Mouse (Mus musculus): ENCODE results near the gene Syngap1.
"Not testable (repeated sequence)": the region's sequence is repeated elsewhere in the genome, so short reads cannot be mapped to it uniquely, and the experiment has no call there.

The Syngap1 gene

GRCm38 (mm10) chr17:26956895-26957294, 15.8 kb downstream of the Syngap1 start:
- DNase-seq = no peak

- no peak for DNase-seq
These were observed 16.8 kb downstream of the Syngap1 start for GRCm38 (mm10) chr17:26957872-26958271.

- DNase-seq = no peak
These were observed 17.8 kb downstream of the Syngap1 start for GRCm38 (mm10) chr17:26958880-26959279.

- DNase-seq = no peak
These were observed 18.8 kb downstream of the Syngap1 start for GRCm38 (mm10) chr17:26959815-26960214.

GRCm38 (mm10) chr17:26961572-26962240, 20.7 kb downstream of the Syngap1 start:
- no peak for DNase-seq

- DNase-seq = no peak
These were observed 25.9 kb downstream of the Syngap1 start for GRCm38 (mm10) chr17:26966993-26967392.

- no peak for DNase-seq
These were observed 26.4 kb downstream of the Syngap1 start for GRCm38 (mm10) chr17:26967477-26967876.

GRCm38 (mm10) chr17:26968200-26968611, 27.2 kb downstream of the Syngap1 start:
- DNase-seq = no peak

- DNase-seq = no peak
These were observed 28.2 kb downstream of the Syngap1 start for GRCm38 (mm10) chr17:26969257-26969656.

- DNase-seq = no peak
These were observed 29.2 kb downstream of the Syngap1 start for GRCm38 (mm10) chr17:26970221-26970620.

- DNase-seq = no peak
These were observed 30.3 kb downstream of the Syngap1 start for GRCm38 (mm10) chr17:26971247-26971905.

GRCm38 (mm10) chr17:26972107-26972506, 31.1 kb downstream of the Syngap1 start:
- DNase-seq = no peak

GRCm38 (mm10) chr17:26972703-26973574, 31.9 kb downstream of the Syngap1 start, which contains the start of gene Zbtb9:
Gene Zbtb9 (plus strand): TSS chr17:26973167.
- peak; percentile 97 to 98 for DNase-seq

GRCm38 (mm10) chr17:26974547-26974946, 33.5 kb downstream of the Syngap1 start:
- no peak for DNase-seq

GRCm38 (mm10) chr17:26975415-26975814, 34.4 kb downstream of the Syngap1 start:
- DNase-seq = no peak

GRCm38 (mm10) chr17:26977354-26977753, 36.3 kb downstream of the Syngap1 start:
- DNase-seq = not testable (repeated sequence)

GRCm38 (mm10) chr17:26979426-26979825, 38.4 kb downstream of the Syngap1 start:
- DNase-seq = no peak

- no peak for DNase-seq
These were observed 40.0 kb downstream of the Syngap1 start for GRCm38 (mm10) chr17:26981050-26981449.

GRCm38 (mm10) chr17:26983382-26983781, 42.3 kb downstream of the Syngap1 start:
- DNase-seq = no peak

GRCm38 (mm10) chr17:26985503-26986179, 44.6 kb downstream of the Syngap1 start:
- DNase-seq = no peak

GRCm38 (mm10) chr17:26990521-26990920, 49.5 kb downstream of the Syngap1 start:
- DNase-seq = no peak

GRCm38 (mm10) chr17:26994410-26994809, 53.4 kb downstream of the Syngap1 start:
- DNase-seq = peak in 1 of 2 experiments; percentile 54

- no peak for DNase-seq
These were observed 54.0 kb downstream of the Syngap1 start for GRCm38 (mm10) chr17:26995006-26995405.
